Mouse (Mus musculus) cortical plate, adult 2 months (tissue): ENCODE data around the gene Frmd4a.

Source experiments
- CTCF ChIP-seq: fragments of 200-500 bp; IDR thresholded peaks from 2 replicates; pipeline ENCODE4 v1.5.1; 2011; ENCODE audit warnings: mild to moderate bottlenecking, control low read depth, low read length; ENCODE audit not compliant: insufficient read depth; ENCODE audit errors: extremely low read depth
- POLR2A ChIP-seq: fragments of 200-500 bp; IDR thresholded peaks from 2 replicates; pipeline ENCODE4 v1.6.1; 2011; ENCODE audit warnings: mild to moderate bottlenecking, low read length, control low read depth; ENCODE audit not compliant: insufficient read depth; ENCODE audit errors: extremely low read depth

DNA sequence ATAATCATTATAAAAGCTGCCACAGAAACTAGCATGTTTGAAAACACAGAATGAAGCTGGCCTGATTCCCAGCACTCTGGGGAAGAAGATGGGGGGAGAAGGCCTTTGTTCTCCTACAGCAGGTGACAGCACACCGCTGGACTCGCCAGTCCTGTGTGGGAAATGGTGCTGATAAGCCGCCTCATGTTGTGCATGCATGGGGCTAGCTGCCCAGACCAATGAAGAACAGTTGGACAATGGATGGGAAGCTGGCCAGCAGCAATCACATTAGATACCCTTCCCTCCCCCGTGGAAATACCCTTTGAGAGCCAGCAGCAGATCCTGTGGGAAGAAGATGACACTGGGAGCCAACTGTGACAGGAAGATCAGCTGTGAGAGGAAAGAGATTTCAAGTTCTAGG, 210.0 kb downstream of the Frmd4a start:
- TF ChIP-seq POLR2A (no peak), CTCF (no peak)
